Mouse (Mus musculus) liver, embryonic 14.5 days (tissue): ENCODE results near the gene Rplp1. TPM values are rescaled to one million over a fixed set of nuclear protein-coding genes. Genes with fewer than 3 reads are reported as not detected.
A peak's percentile ranks its signal among the peaks of the same experiment; 100 is the strongest.

ENCODE experiments used
- ATAC-seq: fragments of 200-750 bp; cut with Nextera tagmentation; 2 replicates; pipeline ENCODE4 v1.8.0; 2017; ENCODE audit warnings: moderate number of reproducible peaks, mild to moderate bottlenecking, moderate library complexity; ENCODE audit not compliant: insufficient read depth
- DNase-seq, 3 experiments: peaks; one replicate each; pipeline ENCODE4 v3.0.0-alpha.2; 2012 to 2013; ENCODE audit warnings: low read depth in 3 of 3, low spot score in 3 of 3
- H3K27ac ChIP-seq: fragments of 300-500 bp; sonication (generic); 2 replicates; pipeline ENCODE4 v1.5.1; 2014; ENCODE audit warnings: moderate library complexity, mild to moderate bottlenecking, control low read depth, inconsistent platforms
- H3K27me3 ChIP-seq: fragments of 300-500 bp; sonication (generic); 2 replicates; pipeline ENCODE4 v1.6.1; 2014; ENCODE audit warnings: mild to moderate bottlenecking, low read length, moderate library complexity; ENCODE audit not compliant: control insufficient read depth, insufficient read depth
- H3K36me3 ChIP-seq: fragments of 300-500 bp; sonication (generic); replicated peaks from 2 replicates; pipeline ENCODE4 v1.6.1; 2014; ENCODE audit warnings: low read depth; ENCODE audit not compliant: control insufficient read depth, insufficient read depth
- H3K4me1 ChIP-seq, 2 experiments: fragments of 200-500 bp in 1 of 2; fragments of 300-500 bp in 1 of 2; sonication (generic) in 1 of 2; replicated peaks; 2 replicates each; pipeline ENCODE4 v1.6.1; 2012 to 2014; ENCODE audit warnings: antibody characterized with exemption in 1 of 2, inconsistent platforms in 1 of 2, low read length in 1 of 2; ENCODE audit not compliant: control insufficient read depth in 2 of 2, insufficient read depth in 2 of 2
- H3K4me2 ChIP-seq: fragments of 300-500 bp; sonication (generic); 2 replicates; pipeline ENCODE4 v1.6.1; 2014; ENCODE audit warnings: low read depth, mild to moderate bottlenecking, control low read depth, moderate library complexity
- H3K4me3 ChIP-seq, 2 experiments: fragments of 200-500 bp in 1 of 2; fragments of 300-500 bp in 1 of 2; sonication (generic) in 1 of 2; 2 replicates each; pipeline ENCODE4 v1.5.1; 2012 to 2014; ENCODE audit warnings: low read depth in 2 of 2, low read length in 2 of 2, mild to moderate bottlenecking in 2 of 2, control low read depth in 1 of 2, inconsistent platforms in 1 of 2, moderate library complexity in 1 of 2; ENCODE audit not compliant: insufficient read depth in 1 of 2
- H3K9ac ChIP-seq: fragments of 300-500 bp; sonication (generic); replicated peaks from 2 replicates; pipeline ENCODE4 v1.6.1; 2014; ENCODE audit warnings: mild to moderate bottlenecking, control low read depth, moderate library complexity
- H3K9me3 ChIP-seq: fragments of 300-500 bp; sonication (generic); 2 replicates; pipeline ENCODE4 v1.6.1; 2016; ENCODE audit warnings: low read length, mixed read lengths; ENCODE audit not compliant: control insufficient read depth
- CTCF ChIP-seq: IDR thresholded peaks from 2 replicates; pipeline ENCODE4 v1.5.1; 2016; ENCODE audit warnings: antibody characterized with exemption, low read depth, control low read depth
- EP300 ChIP-seq: IDR thresholded peaks from 2 replicates; pipeline ENCODE4 v1.6.1; 2016; ENCODE audit warnings: antibody characterized with exemption, low read depth
- WGBS: fragments of 180-500 bp; shearing (Covaris S2); extraction: QIAGEN DNeasy Blood & Tissue Kit; methylation state at CpG from one replicate; pipeline ENCODE4 v1.1.7; 2014; ENCODE audit not compliant: insufficient replicate concordance; 5-methylcytosine and 5-hydroxymethylcytosine counted together
- polyA plus RNA-seq, 2 experiments: library from polyadenylated mRNA; depleted of rRNA in 1 of 2; stranded (reverse) in 1 of 2; unstranded in 1 of 2; fragments of >200 nt; fragmentation: Nextera tagmentation in 1 of 2; extraction: Ambion mirVana in 1 of 2; gene quantifications; 2 replicates each; pipeline versions ENCODE4 v1.2.1 to v1.2.3; 2012 to 2014

Gene Rplp1
- polyA plus RNA-seq, 2 experiments, result 1,562 to 6,111 TPM

- H3K4me2 ChIP-seq, result no peak overlapping the region; the same call in 1 of the 2 replicates
- TF ChIP-seq EP300, result peak; percentile 56; the same call in 1 of the 2 replicates
- no peak for TF ChIP-seq CTCF
- no peak for DNase-seq
- peaks cover 6 to 13% of the 10 kb centered on the region in 2 experiments; a peak in 3 of 4 replicates for H3K4me1 ChIP-seq
- peaks cover 89% of the 10 kb centered on the region for H3K36me3 ChIP-seq
- H3K9me3 ChIP-seq, result no peaks in the 10 kb centered on the region
- H3K27me3 ChIP-seq, result no peaks in the 10 kb centered on the region
- 24% methylated on average over 6 of the region's 6 CpGs for WGBS
- no peak overlapping the region for H3K9ac ChIP-seq
- H3K27ac ChIP-seq, result no peak overlapping the region
- peak; percentile 52; the same call in 1 of the 2 replicates for ATAC-seq
- H3K4me3 ChIP-seq, result no peak overlapping the region
Measured at GRCm38 (mm10) chr9:61920331-61920730, 6.0 kb upstream of the Rplp1 start.

- 86% methylated on average over 5 of the region's 5 CpGs for WGBS
- Histone ChIP-seq H3K9me3 (no peaks in the 10 kb centered on the region), H3K9ac (no peak overlapping the region), H3K4me2 (no peak overlapping the region), H3K4me3 (no peak overlapping the region), H3K36me3 (peaks cover 80% of the 10 kb centered on the region), H3K4me1 (peaks cover 6 to 14% of the 10 kb centered on the region in 2 experiments; a peak in 3 of 4 replicates), H3K27ac (no peak overlapping the region), H3K27me3 (no peaks in the 10 kb centered on the region)
- ATAC-seq (no peak), DNase-seq (no peak)
- no peak for TF ChIP-seq EP300
- no peak for TF ChIP-seq CTCF
Measured at GRCm38 (mm10) chr9:61919464-61919863, 5.1 kb upstream of the Rplp1 start.

GRCm38 (mm10) chr9:61917436-61917835, 3.1 kb upstream of the Rplp1 start:
- H3K4me1 ChIP-seq, result peaks cover 9 to 17% of the 10 kb centered on the region in 2 experiments
- DNase-seq (no peak), ATAC-seq (no peak)
- H3K27ac ChIP-seq, result no peak overlapping the region
- H3K36me3 ChIP-seq, result peaks cover 71% of the 10 kb centered on the region
- no peak overlapping the region for H3K4me3 ChIP-seq
- H3K9me3 ChIP-seq, result no peaks in the 10 kb centered on the region
- no peaks in the 10 kb centered on the region for H3K27me3 ChIP-seq
- H3K4me2 ChIP-seq, result no peak overlapping the region
- TF ChIP-seq EP300, result no peak
- TF ChIP-seq CTCF, result no peak
- 86% methylated on average over 6 of the region's 6 CpGs for WGBS
- no peak overlapping the region for H3K9ac ChIP-seq

GRCm38 (mm10) chr9:61916986-61917385, 2.6 kb upstream of the Rplp1 start:
- H3K9me3 ChIP-seq, result no peaks in the 10 kb centered on the region
- no peak for DNase-seq
- no peak for ATAC-seq
- no peak overlapping the region for H3K4me3 ChIP-seq
- no peak overlapping the region for H3K9ac ChIP-seq
- no peak overlapping the region for H3K27ac ChIP-seq
- WGBS, result 23% methylated on average over 3 of the region's 3 CpGs
- TF ChIP-seq CTCF (no peak), EP300 (no peak)
- H3K4me2 ChIP-seq, result no peak overlapping the region
- H3K27me3 ChIP-seq, result no peaks in the 10 kb centered on the region
- peaks cover 71% of the 10 kb centered on the region for H3K36me3 ChIP-seq
- peaks cover 12 to 21% of the 10 kb centered on the region in 2 experiments for H3K4me1 ChIP-seq

GRCm38 (mm10) chr9:61915393-61916005, 1.2 kb upstream of the Rplp1 start:
- TF ChIP-seq CTCF (no peak), EP300 (no peak)
- DNase-seq, result no peak
- H3K36me3 ChIP-seq, result peaks cover 64% of the 10 kb centered on the region
- peak overlapping the region; percentile 97 for H3K4me2 ChIP-seq
- H3K4me3 ChIP-seq, result peak overlapping the region; percentile 77 to 86
- no peaks in the 10 kb centered on the region for H3K9me3 ChIP-seq
- peak overlapping the region; percentile 75; the same call in 1 of the 2 replicates for H3K9ac ChIP-seq
- 36% methylated on average over 4 of the region's 4 CpGs for WGBS
- no peaks in the 10 kb centered on the region for H3K27me3 ChIP-seq
- ATAC-seq, result no peak
- peak overlapping the region; percentile 95 for H3K27ac ChIP-seq
- peaks cover 12 to 26% of the 10 kb centered on the region in 2 experiments for H3K4me1 ChIP-seq
